Comparison of ENCODE assay signal across 7 mouse cellular contexts in genomic region chr11:3964416-3965172, GRCm38 (mm10). TPM values are rescaled to one million over a fixed set of nuclear protein-coding genes. Genes with fewer than 3 reads are reported as not detected.
A peak's percentile ranks its signal among the peaks of the same experiment; 100 is the strongest.
DNase-seq lines count a peak whose midpoint lies in the region; ATAC-seq and TF ChIP-seq lines count a peak whose summit lies in the region.

No protein-coding gene starts in this region.

- peaks cover 4% of the 10 kb centered on the region for H3K36me3 ChIP-seq in spleen, adult 2 months (ENCODE audit: control insufficient read depth, insufficient read depth, low read length)
- H3K36me3 ChIP-seq in forebrain, embryonic 13.5 days (ENCODE audit: poor library complexity, severe bottlenecking) = peaks cover 15% of the 10 kb centered on the region
- H3K36me3 ChIP-seq in liver, embryonic 14.5 days (replicated peaks; ENCODE audit: control insufficient read depth, insufficient read depth, low read depth) = peaks cover under 1% of the 10 kb centered on the region; the same call in 1 of the 2 replicates

- TF ChIP-seq EP300 in liver, embryonic 14.5 days (IDR thresholded peaks at IDR 0.05; ENCODE audit: low read depth) = no peak

- H3K4me2 ChIP-seq in forebrain, embryonic 13.5 days = peak overlapping the region; percentile 91
- H3K4me2 ChIP-seq in liver, embryonic 14.5 days (ENCODE audit: low read depth) = peak overlapping the region; percentile 80

- ATAC-seq in forebrain, embryonic 13.5 days = no peak
- peak; percentile 60 for ATAC-seq in liver, embryonic 14.5 days (ENCODE audit: insufficient read depth)

- no peaks in the 10 kb centered on the region for H3K27me3 ChIP-seq in spleen, adult 2 months (ENCODE audit: control insufficient read depth, insufficient read depth, low read length)
- H3K27me3 ChIP-seq in forebrain, embryonic 13.5 days = no peaks in the 10 kb centered on the region
- H3K27me3 ChIP-seq in liver, embryonic 14.5 days (ENCODE audit: control insufficient read depth, insufficient read depth, low read length) = no peaks in the 10 kb centered on the region

- H3K9me3 ChIP-seq in forebrain, embryonic 13.5 days (replicated peaks) = no peaks in the 10 kb centered on the region
- no peaks in the 10 kb centered on the region for H3K9me3 ChIP-seq in liver, embryonic 14.5 days (ENCODE audit: control insufficient read depth, low read length)

- 6% methylated on average over 11 of the region's 11 CpGs for WGBS in spleen, adult 2 months
- WGBS in forebrain, embryonic 13.5 days = 13% methylated on average over 11 of the region's 11 CpGs
- WGBS in liver, embryonic 14.5 days (ENCODE audit: insufficient replicate concordance) = 6% methylated on average over 11 of the region's 11 CpGs

- no peak overlapping the region for H3K27ac ChIP-seq in spleen, adult 2 months (ENCODE audit: insufficient read depth, low read length)
- no peak overlapping the region for H3K27ac ChIP-seq in forebrain, embryonic 13.5 days
- peak overlapping the region; percentile 61 for H3K27ac ChIP-seq in liver, embryonic 14.5 days

- peaks cover 11% of the 10 kb centered on the region; the same call in 1 of the 2 replicates for H3K4me1 ChIP-seq in spleen, adult 2 months (ENCODE audit: control insufficient read depth, insufficient read depth, insufficient read length)
- H3K4me1 ChIP-seq in forebrain, embryonic 13.5 days = peaks cover 22% of the 10 kb centered on the region
- peaks cover 4 to 11% of the 10 kb centered on the region in 2 experiments for H3K4me1 ChIP-seq in liver, embryonic 14.5 days (replicated peaks; ENCODE audit: control insufficient read depth in 2 of 2, insufficient read depth in 2 of 2, low read length in 1 of 2)

- no peak for TF ChIP-seq POLR2A in spleen, adult 2 months (IDR thresholded peaks at IDR 0.05; ENCODE audit: low read depth, low read length)

- H3K4me3 ChIP-seq in spleen, adult 2 months (ENCODE audit: extremely low read depth, insufficient read depth, insufficient read length) = peak overlapping the region; percentile 97
- H3K4me3 ChIP-seq in forebrain, embryonic 13.5 days = peak overlapping the region; percentile 85
- peak overlapping the region; percentile 92 to 94 for H3K4me3 ChIP-seq in liver, embryonic 14.5 days (ENCODE audit: insufficient read depth in 1 of 2, low read depth in 2 of 2, low read length in 2 of 2)

- peak in 1 of 2 experiments; percentile 17 for DNase-seq in spleen, adult 2 months (ENCODE audit: low read depth in 1 of 2, low spot score in 2 of 2)
- DNase-seq in spleen, postnatal 36 days (ENCODE audit: low spot score in 2 of 2) = no peak
- DNase-seq in liver, embryonic 14.5 days (ENCODE audit: low read depth in 3 of 3, low spot score in 3 of 3) = peak in 1 of 3 experiments; percentile 34
- DNase-seq in layer of hippocampus, adult 8-10 months (ENCODE audit: low spot score in 2 of 2) = no peak
- DNase-seq in adrenal gland, adult 8-10 months = no peak
- DNase-seq in urinary bladder, postnatal 36 days (ENCODE audit: low spot score in 2 of 2) = no peak

- H3K9ac ChIP-seq in forebrain, embryonic 13.5 days = peak overlapping the region; percentile 84
- H3K9ac ChIP-seq in liver, embryonic 14.5 days (replicated peaks) = peak overlapping the region; percentile 87

- TF ChIP-seq CTCF in spleen, adult 2 months (IDR thresholded peaks at IDR 0.05; ENCODE audit: extremely low read depth, insufficient read depth, insufficient read length, insufficient replicate concordance) = no peak
- no peak for TF ChIP-seq CTCF in liver, embryonic 14.5 days (IDR thresholded peaks at IDR 0.05; ENCODE audit: low read depth)

RNA-seq across cellular contexts. Expression of gene Pes1, which starts 0.8 kb away (rescaled TPM):
- polyA plus RNA-seq in spleen, adult 2 months (2012; rRNA removed) = 33.6 and 35.5 TPM in 2 replicates
- 70.6 and 77.0 TPM in 2 replicates for polyA plus RNA-seq in forebrain, embryonic 13.5 days (2015; fragmentation: Nextera tagmentation; extraction: Ambion mirVana)
- 29.4 and 35.4 TPM in 2 replicates for polyA plus RNA-seq in liver, embryonic 14.5 days (2012; rRNA removed)
- 33.1 and 34.2 TPM in 2 replicates for polyA plus RNA-seq in liver, embryonic 14.5 days (2014; fragmentation: Nextera tagmentation; extraction: Ambion mirVana)
- total RNA-seq in layer of hippocampus, adult 8-10 months (2022) = 10 to 100 TPM; 36.4 to 50.9 (median 43.0) TPM
- total RNA-seq in adrenal gland, adult 8-10 months (2022) = 10 to 100 TPM; 53.4 to 60.5 (median 55.8) TPM

RNA-seq across cellular contexts. Expression of gene 4930556J24Rik, which starts 12.0 kb away (rescaled TPM):
- not detected in 2 replicates for polyA plus RNA-seq in spleen, adult 2 months (2012; rRNA removed)
- 0.20 TPM in 1 of 2 replicates, not detected in the other for polyA plus RNA-seq in forebrain, embryonic 13.5 days (2015; fragmentation: Nextera tagmentation; extraction: Ambion mirVana)
- polyA plus RNA-seq in liver, embryonic 14.5 days (2012; rRNA removed) = not detected in 2 replicates
- not detected in 2 replicates for polyA plus RNA-seq in liver, embryonic 14.5 days (2014; fragmentation: Nextera tagmentation; extraction: Ambion mirVana)
- total RNA-seq in layer of hippocampus, adult 8-10 months (2022) = under 1 TPM in 2 of 4 experiments, not detected in 2; 0.36 to 0.72 TPM
- total RNA-seq in adrenal gland, adult 8-10 months (2022) = not detected

RNA-seq across cellular contexts. Expression of gene Gal3st1, which starts 18.8 kb away (rescaled TPM):
- polyA plus RNA-seq in spleen, adult 2 months (2012; rRNA removed) = 0.34 and 0.63 TPM in 2 replicates
- 0.58 and 0.76 TPM in 2 replicates for polyA plus RNA-seq in forebrain, embryonic 13.5 days (2015; fragmentation: Nextera tagmentation; extraction: Ambion mirVana)
- 0.87 and 1.5 TPM in 2 replicates for polyA plus RNA-seq in liver, embryonic 14.5 days (2012; rRNA removed)
- polyA plus RNA-seq in liver, embryonic 14.5 days (2014; fragmentation: Nextera tagmentation; extraction: Ambion mirVana) = 0.65 and 1.00 TPM in 2 replicates
- total RNA-seq in layer of hippocampus, adult 8-10 months (2022) = 10 to 100 TPM in 3 of 4 experiments, 1 to 10 TPM in 1; 9.3 to 10.9 (median 10.6) TPM
- under 1 TPM in 3 of 4 experiments, not detected in 1; 0.15 to 0.19 (median 0.18) TPM for total RNA-seq in adrenal gland, adult 8-10 months (2022)

RNA-seq across cellular contexts. Expression of gene Tcn2, which starts 32.6 kb away (rescaled TPM):
- polyA plus RNA-seq in spleen, adult 2 months (2012; rRNA removed) = 62.0 and 66.0 TPM in 2 replicates
- 11.6 and 12.5 TPM in 2 replicates for polyA plus RNA-seq in forebrain, embryonic 13.5 days (2015; fragmentation: Nextera tagmentation; extraction: Ambion mirVana)
- 14.6 and 16.7 TPM in 2 replicates for polyA plus RNA-seq in liver, embryonic 14.5 days (2012; rRNA removed)
- polyA plus RNA-seq in liver, embryonic 14.5 days (2014; fragmentation: Nextera tagmentation; extraction: Ambion mirVana) = 16.3 and 17.5 TPM in 2 replicates
- 10 to 100 TPM; 14.5 to 50.2 (median 26.1) TPM for total RNA-seq in layer of hippocampus, adult 8-10 months (2022)
- 100 to 1,000 TPM; 129 to 145 (median 137) TPM for total RNA-seq in adrenal gland, adult 8-10 months (2022)

RNA-seq across cellular contexts. Expression of gene Slc35e4, which starts 50.1 kb away (rescaled TPM):
- polyA plus RNA-seq in spleen, adult 2 months (2012; rRNA removed) = 3.4 and 5.0 TPM in 2 replicates
- polyA plus RNA-seq in forebrain, embryonic 13.5 days (2015; fragmentation: Nextera tagmentation; extraction: Ambion mirVana) = 6.7 and 8.2 TPM in 2 replicates
- polyA plus RNA-seq in liver, embryonic 14.5 days (2012; rRNA removed) = 0.22 and 0.31 TPM in 2 replicates
- polyA plus RNA-seq in liver, embryonic 14.5 days (2014; fragmentation: Nextera tagmentation; extraction: Ambion mirVana) = 0.33 and 0.37 TPM in 2 replicates
- 10 to 100 TPM; 15.0 to 19.8 (median 16.9) TPM for total RNA-seq in layer of hippocampus, adult 8-10 months (2022)
- total RNA-seq in adrenal gland, adult 8-10 months (2022) = 10 to 100 TPM in 2 of 4 experiments, 1 to 10 TPM in 2; 5.9 to 15.5 (median 10.2) TPM
